Mouse (Mus musculus) kidney, adult 2 months (tissue): ENCODE measurements at regions not wholly inside any gene's neighbourhood (a gene's known extent, or its start where the extent isn't known, plus 50 kb on each side); places are given as distances from the start of the nearest gene placed in this dataset.

Experiments
- DNase-seq: peaks from one replicate; pipeline ENCODE4 v3.0.0; 2021
- H3K27ac ChIP-seq: fragments of 200-500 bp; 2 replicates; pipeline ENCODE4 v1.5.1; 2012; ENCODE audit warnings: low read depth, low read length, control low read depth, inconsistent platforms; ENCODE audit not compliant: insufficient read depth
- H3K27me3 ChIP-seq: fragments of 200-500 bp; replicated peaks from 2 replicates; pipeline ENCODE4 v1.6.1; 2012; ENCODE audit warnings: mild to moderate bottlenecking, moderate library complexity, low read length, inconsistent platforms; ENCODE audit not compliant: control insufficient read depth, insufficient read depth
- H3K36me3 ChIP-seq: fragments of 200-500 bp; 2 replicates; pipeline ENCODE4 v1.6.1; 2012; ENCODE audit warnings: mild to moderate bottlenecking, moderate library complexity, low read length, inconsistent platforms; ENCODE audit not compliant: control insufficient read depth, insufficient read depth
- H3K4me1 ChIP-seq: fragments of 200-500 bp; 2 replicates; pipeline ENCODE4 v1.6.1; 2011; ENCODE audit warnings: low read length; ENCODE audit not compliant: control insufficient read depth, insufficient read depth
- H3K4me3 ChIP-seq: fragments of 200-500 bp; 2 replicates; pipeline ENCODE4 v1.5.1; 2011; ENCODE audit warnings: mild to moderate bottlenecking, low read depth, low read length, control low read depth; ENCODE audit not compliant: insufficient read depth
- CTCF ChIP-seq: fragments of 200-500 bp; conservative IDR thresholded peaks from 2 replicates; pipeline ENCODE4 v1.5.1; 2011; ENCODE audit warnings: low read depth, mild to moderate bottlenecking, control low read depth, low read length, moderate library complexity, mixed read lengths; ENCODE audit not compliant: insufficient read depth, insufficient read length
- POLR2A ChIP-seq: fragments of 200-500 bp; IDR thresholded peaks from one replicate; pipeline ENCODE4 v1.6.1; 2011; ENCODE audit warnings: low read depth, low read length, control low read depth
- WGBS: fragments of 180-500 bp; shearing (Covaris S2); methylation state at CpG from one replicate; pipeline ENCODE4 v1.1.7; 2018; 5-methylcytosine and 5-hydroxymethylcytosine counted together

DNA sequence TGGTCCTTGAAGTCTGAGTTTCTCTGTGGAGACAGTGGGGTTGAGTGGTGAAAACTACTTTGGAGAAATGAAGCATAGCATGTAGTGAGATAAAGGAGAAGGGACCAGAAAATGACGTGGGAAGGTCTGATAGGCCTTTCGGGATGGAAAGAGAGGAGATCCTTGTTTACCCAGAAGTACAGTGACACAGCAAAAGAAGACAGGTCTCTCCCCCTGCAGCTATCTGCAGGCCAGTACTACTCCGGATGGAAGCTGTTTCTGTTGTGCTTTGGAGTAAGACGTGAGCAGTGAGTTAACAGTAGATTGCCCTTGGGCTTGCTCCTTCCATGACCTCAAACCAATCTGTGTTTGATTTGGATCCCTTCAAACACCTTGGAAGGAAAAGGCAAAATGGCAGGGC, 1277.5 kb downstream of the Gsdmc2 start:
- TF ChIP-seq POLR2A (no peak), CTCF (no peak)
- no peak overlapping the region for H3K27ac ChIP-seq
- 0 out of 2 replicates have a peak, but pooled peaks cover 4% of the 10 kb centered on the region for H3K4me1 ChIP-seq
- WGBS = 92% methylated on average over 4 of the region's 4 CpGs
- H3K36me3 ChIP-seq = no peaks in the 10 kb centered on the region
- H3K27me3 ChIP-seq = no peaks in the 10 kb centered on the region; the same call in 1 of the 2 replicates
- no peak overlapping the region for H3K4me3 ChIP-seq
- no peak for DNase-seq

DNA sequence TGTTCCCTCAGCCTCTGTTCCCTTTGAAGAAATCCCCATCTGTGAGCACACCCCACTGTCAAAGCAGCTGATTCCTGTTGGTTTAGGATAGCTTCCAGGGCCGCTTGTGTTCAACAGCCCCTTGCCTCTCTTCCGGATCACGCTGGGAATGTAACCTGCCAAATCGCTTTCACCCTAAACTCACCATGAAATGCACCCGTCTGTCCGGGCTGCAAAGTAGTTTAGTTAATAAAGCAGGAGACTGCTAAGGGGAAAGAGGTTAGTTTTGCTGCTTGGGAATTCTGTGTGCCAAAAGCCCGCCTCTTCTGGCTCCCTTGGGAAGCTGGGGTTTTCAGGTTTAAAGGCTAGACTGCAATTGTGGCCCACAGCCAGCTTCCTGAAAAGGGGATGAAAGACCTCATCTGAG, 1278.9 kb downstream of the Gsdmc2 start:
- Histone ChIP-seq H3K27me3 (no peaks in the 10 kb centered on the region; the same call in 1 of the 2 replicates), H3K36me3 (no peaks in the 10 kb centered on the region), H3K27ac (no peak overlapping the region), H3K4me1 (0 out of 2 replicates have a peak, but pooled peaks cover 4% of the 10 kb centered on the region), H3K4me3 (no peak overlapping the region)
- WGBS = 16% methylated on average over 7 of the region's 7 CpGs
- DNase-seq = peak; percentile 73
- no peak for TF ChIP-seq POLR2A
- TF ChIP-seq CTCF = no peak

DNA sequence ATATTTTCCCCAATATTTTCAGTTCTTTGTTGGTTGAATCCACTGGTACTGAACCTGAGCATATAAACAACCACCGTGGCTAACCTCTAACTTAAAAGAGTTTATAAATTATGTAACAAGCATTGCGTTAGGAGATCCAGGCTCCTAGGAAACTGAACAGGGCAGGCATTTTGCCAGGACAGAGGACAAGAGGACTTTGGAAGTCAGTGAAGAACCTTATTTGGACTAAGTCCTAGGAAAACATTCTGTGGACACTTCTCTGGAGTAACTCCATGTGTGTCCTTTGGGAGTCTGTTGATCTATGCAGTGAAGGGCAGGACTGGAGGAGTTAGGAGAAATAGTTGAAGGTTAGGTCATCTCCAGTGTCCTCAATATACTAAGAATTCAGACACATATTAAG, 1311.7 kb downstream of the Gsdmc2 start:
- no peaks in the 10 kb centered on the region for H3K36me3 ChIP-seq
- no peaks in the 10 kb centered on the region for H3K4me1 ChIP-seq
- 26% methylated on average over 2 of the region's 2 CpGs for WGBS
- H3K4me3 ChIP-seq = no peak overlapping the region
- TF ChIP-seq CTCF = no peak
- TF ChIP-seq POLR2A = no peak
- DNase-seq = peak; percentile 92
- H3K27me3 ChIP-seq = no peaks in the 10 kb centered on the region
- H3K27ac ChIP-seq = no peak overlapping the region

DNA sequence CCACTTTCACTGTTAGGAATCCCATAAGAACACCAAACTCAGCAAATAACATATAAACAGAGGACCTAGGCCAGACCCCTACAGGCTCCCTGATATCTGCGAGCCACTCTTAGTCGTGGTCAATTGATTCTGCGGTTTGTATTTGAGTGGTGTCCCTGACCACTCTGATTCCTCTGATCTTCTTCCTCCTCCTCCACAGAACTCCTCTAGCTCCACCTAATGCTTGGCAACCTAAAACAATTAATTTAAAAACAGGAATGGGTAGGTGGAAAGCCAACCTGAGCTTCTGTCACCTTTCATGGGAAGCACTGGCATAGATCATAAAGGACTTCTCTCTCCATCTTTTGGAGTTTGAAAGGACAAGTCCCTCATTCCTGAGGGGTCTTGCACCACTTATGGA, 1316.0 kb downstream of the Gsdmc2 start:
- Histone ChIP-seq H3K4me3 (no peak overlapping the region), H3K4me1 (no peaks in the 10 kb centered on the region), H3K27me3 (no peaks in the 10 kb centered on the region), H3K36me3 (no peaks in the 10 kb centered on the region), H3K27ac (no peak overlapping the region; the same call in 1 of the 2 replicates)
- DNase-seq = peak; percentile 6
- WGBS = 60% methylated on average over 3 of the region's 3 CpGs
- no peak for TF ChIP-seq POLR2A
- no peak for TF ChIP-seq CTCF

DNA sequence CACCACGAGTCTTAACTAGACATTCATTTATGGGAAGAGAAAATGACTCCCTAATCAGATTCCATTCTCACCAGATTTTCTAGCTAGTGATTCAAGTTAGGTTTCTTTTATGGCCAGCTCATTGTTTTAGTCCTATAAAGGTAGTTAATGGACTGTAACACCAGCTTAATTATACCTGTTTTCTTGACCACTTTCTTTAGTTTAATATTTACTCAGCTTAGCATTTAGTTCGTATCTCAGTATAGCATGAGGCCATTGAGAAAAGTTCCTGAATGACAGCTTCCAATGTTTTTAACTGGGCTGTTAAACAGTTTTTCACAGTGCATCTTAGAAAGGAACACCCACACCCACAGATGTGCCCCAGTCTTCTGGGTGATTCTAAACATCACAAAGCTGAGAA, 1320.3 kb downstream of the Gsdmc2 start:
- H3K27ac ChIP-seq = no peak overlapping the region; the same call in 1 of the 2 replicates
- H3K4me3 ChIP-seq = no peak overlapping the region
- 19% methylated on average over 2 of the region's 2 CpGs for WGBS
- no peak for DNase-seq
- H3K4me1 ChIP-seq = no peaks in the 10 kb centered on the region
- TF ChIP-seq CTCF (no peak), POLR2A (no peak)
- no peaks in the 10 kb centered on the region for H3K36me3 ChIP-seq
- H3K27me3 ChIP-seq = no peaks in the 10 kb centered on the region

DNA sequence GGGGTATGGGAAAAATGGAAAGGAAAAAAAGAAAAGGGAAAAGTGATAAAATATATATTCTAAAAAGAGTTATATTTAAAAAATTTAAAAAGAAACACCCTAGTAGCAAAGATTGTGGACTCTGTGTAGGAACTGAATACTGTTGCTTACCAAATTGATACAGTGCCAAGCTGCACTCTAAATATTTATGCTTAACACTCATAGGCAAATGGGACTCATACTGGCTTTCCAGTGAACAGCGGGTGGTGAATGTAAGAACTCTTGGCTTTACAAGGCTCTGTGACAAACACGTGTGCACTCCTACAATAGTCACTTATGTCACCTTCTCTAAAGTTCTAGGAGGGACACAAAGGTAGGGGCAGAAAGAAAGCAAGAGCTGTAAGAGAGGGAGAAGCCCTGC, 1320.8 kb downstream of the Gsdmc2 start:
- TF ChIP-seq POLR2A (no peak), CTCF (no peak)
- H3K4me3 ChIP-seq = no peak overlapping the region
- no peaks in the 10 kb centered on the region for H3K27me3 ChIP-seq
- H3K27ac ChIP-seq = no peak overlapping the region
- H3K4me1 ChIP-seq = no peaks in the 10 kb centered on the region
- DNase-seq = no peak
- 52% methylated on average over 2 of the region's 2 CpGs for WGBS
- H3K36me3 ChIP-seq = no peaks in the 10 kb centered on the region

DNA sequence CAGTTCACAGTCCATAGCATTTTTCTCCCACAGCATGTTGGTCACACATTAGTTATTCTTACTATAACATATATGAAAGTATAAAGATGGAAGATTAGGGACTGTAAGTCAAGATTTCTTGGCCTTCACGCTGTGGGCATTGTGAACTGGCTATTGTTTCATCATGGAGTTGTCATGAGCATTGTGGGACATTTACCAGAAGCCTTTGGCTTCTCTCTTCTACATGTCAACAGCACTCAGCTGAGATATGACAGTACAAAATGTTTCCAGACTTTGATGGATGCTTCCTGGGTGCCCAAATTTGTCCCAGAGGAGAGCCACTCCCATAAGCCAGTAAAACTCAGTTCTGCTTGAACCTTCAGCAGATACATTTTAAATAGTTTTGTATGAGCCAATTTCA, 1331.5 kb downstream of the Gsdmc2 start:
- Histone ChIP-seq H3K4me3 (no peak overlapping the region), H3K27me3 (no peaks in the 10 kb centered on the region), H3K27ac (no peak overlapping the region), H3K4me1 (no peaks in the 10 kb centered on the region; the same call in 1 of the 2 replicates), H3K36me3 (no peaks in the 10 kb centered on the region)
- 94% methylated on average over 1 of the region's 1 CpGs for WGBS
- DNase-seq = no peak
- TF ChIP-seq CTCF = no peak
- no peak for TF ChIP-seq POLR2A
